Mouse (Mus musculus) forebrain, embryonic 12.5 days (tissue): Measurements from ENCODE around the gene Atxn7. TPM values are rescaled to one million over a fixed set of nuclear protein-coding genes. Genes with fewer than 3 reads are reported as not detected.

ENCODE experiments used
- ATAC-seq: fragments of 200-750 bp; cut with Nextera tagmentation; 2 replicates; pipeline ENCODE4 v1.8.0; 2017; ENCODE audit warnings: moderate TSS enrichment; ENCODE audit not compliant: low FRiP score
- H3K27ac ChIP-seq: fragments of 300-500 bp; sonication (generic); 2 replicates; pipeline ENCODE4 v1.5.1; 2016; ENCODE audit warnings: mild to moderate bottlenecking
- H3K27me3 ChIP-seq: fragments of 300-500 bp; sonication (generic); 2 replicates; pipeline ENCODE4 v1.6.1; 2016; ENCODE audit warnings: mild to moderate bottlenecking
- H3K36me3 ChIP-seq: fragments of 300-500 bp; sonication (generic); replicated peaks from 2 replicates; pipeline ENCODE4 v1.6.1; 2016; ENCODE audit warnings: mild to moderate bottlenecking
- H3K4me1 ChIP-seq: fragments of 300-500 bp; sonication (generic); 2 replicates; pipeline ENCODE4 v1.6.1; 2016
- H3K4me2 ChIP-seq: fragments of 300-500 bp; sonication (generic); 2 replicates; pipeline ENCODE4 v1.6.1; 2016; ENCODE audit warnings: mild to moderate bottlenecking, moderate library complexity
- H3K4me3 ChIP-seq: fragments of 300-500 bp; sonication (generic); replicated peaks from 2 replicates; pipeline ENCODE4 v1.5.1; 2016; ENCODE audit warnings: mild to moderate bottlenecking
- H3K9ac ChIP-seq: fragments of 300-500 bp; sonication (generic); 2 replicates; pipeline ENCODE4 v1.6.1; 2016; ENCODE audit warnings: mild to moderate bottlenecking
- H3K9me3 ChIP-seq: fragments of 300-500 bp; sonication (generic); 2 replicates; pipeline ENCODE4 v1.6.1; 2016
- whole genome bisulfite sequencing: fragments of 180-500 bp; shearing (Covaris S2); methylation state at CpG from one replicate; pipeline ENCODE4 v1.1.7; 2016; 5-methylcytosine and 5-hydroxymethylcytosine counted together
- polyA plus RNA-seq: library from polyadenylated mRNA; unstranded; fragments of >200 nt; fragmentation: Nextera tagmentation; extraction: Ambion mirVana; gene quantifications from 2 replicates; pipeline ENCODE4 v1.2.1, GENCODE M21; 2016

The Atxn7 gene
- polyA plus RNA-seq, 1 experiment from 2014 or later, result 11.1 TPM

DNA sequence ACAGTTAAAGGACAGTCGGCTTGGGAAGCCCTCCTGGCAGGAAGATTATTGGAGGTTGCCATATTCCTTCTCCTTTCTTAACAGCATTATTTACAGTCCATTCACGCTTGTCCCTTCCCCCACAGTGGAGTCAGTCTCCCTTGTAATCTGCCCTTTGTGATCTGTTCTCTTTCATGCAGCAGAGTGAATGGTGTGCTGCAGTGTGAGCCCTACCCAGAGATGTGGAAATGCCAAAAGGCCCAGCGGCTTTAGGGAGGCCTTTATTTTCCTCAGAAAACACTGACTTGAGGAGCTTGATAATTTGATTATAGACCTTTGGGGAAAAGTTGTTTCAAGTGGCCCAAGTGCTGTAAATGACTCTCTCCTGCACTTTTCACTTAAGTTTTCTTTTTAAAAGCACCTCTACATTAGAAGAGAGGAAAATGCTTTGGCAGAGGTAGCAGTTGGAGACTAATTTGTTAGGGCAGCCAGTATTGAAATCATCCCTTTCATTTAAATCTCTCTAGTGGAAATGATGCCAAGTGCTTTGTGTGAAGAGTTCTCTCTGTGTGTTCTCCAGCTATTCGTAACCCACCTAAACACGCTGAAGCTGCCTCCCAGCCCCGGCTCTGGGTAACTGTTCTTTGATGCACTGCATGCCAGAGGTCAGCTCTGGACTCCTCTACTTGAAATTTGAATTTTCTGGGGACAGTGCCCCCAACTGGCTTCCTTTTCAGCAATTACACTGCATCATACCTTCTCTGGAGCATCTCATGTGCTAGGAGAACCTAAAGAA, 109.5 kb downstream of the Atxn7 start:
- no peak overlapping the region for H3K4me3 ChIP-seq
- H3K4me1 ChIP-seq, result peaks cover 61% of the 10 kb centered on the region
- H3K27me3 ChIP-seq, result no peaks in the 10 kb centered on the region
- H3K36me3 ChIP-seq, result no peaks in the 10 kb centered on the region
- H3K9ac ChIP-seq, result no peak overlapping the region
- ATAC-seq, result peak; percentile 89
- H3K9me3 ChIP-seq, result no peaks in the 10 kb centered on the region
- 2% methylated on average over 6 of the region's 6 CpGs for WGBS
- H3K27ac ChIP-seq, result peak overlapping the region; percentile 90
- H3K4me2 ChIP-seq, result peak overlapping the region; percentile 31

DNA sequence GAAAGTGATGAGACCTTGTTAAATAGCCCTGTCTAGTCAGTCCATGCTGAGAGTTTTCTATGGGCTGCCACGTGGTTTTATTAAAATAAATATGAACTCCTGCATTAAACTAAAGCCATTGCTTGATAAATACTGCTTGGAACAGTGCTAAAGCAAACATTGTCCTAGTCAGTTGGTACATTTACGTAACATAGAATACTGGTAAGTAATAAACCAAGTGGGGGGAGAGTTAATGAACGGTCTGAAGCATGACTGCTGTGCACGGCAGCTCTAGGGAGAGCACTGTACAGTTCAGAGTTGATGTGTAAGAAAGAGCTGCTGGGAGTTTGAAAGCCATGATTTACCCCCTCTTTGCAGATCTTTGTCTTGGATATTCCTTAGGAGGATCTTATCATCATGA, 110.2 kb downstream of the Atxn7 start:
- no peak overlapping the region for H3K9ac ChIP-seq
- H3K36me3 ChIP-seq, result no peaks in the 10 kb centered on the region
- H3K4me2 ChIP-seq, result no peak overlapping the region; the same call in 1 of the 2 replicates
- ATAC-seq, result no peak
- peak overlapping the region; percentile 90 for H3K27ac ChIP-seq
- H3K4me1 ChIP-seq, result peaks cover 54% of the 10 kb centered on the region
- H3K27me3 ChIP-seq, result no peaks in the 10 kb centered on the region
- 44% methylated on average over 4 of the region's 4 CpGs for WGBS
- H3K4me3 ChIP-seq, result no peak overlapping the region
- no peaks in the 10 kb centered on the region for H3K9me3 ChIP-seq

DNA sequence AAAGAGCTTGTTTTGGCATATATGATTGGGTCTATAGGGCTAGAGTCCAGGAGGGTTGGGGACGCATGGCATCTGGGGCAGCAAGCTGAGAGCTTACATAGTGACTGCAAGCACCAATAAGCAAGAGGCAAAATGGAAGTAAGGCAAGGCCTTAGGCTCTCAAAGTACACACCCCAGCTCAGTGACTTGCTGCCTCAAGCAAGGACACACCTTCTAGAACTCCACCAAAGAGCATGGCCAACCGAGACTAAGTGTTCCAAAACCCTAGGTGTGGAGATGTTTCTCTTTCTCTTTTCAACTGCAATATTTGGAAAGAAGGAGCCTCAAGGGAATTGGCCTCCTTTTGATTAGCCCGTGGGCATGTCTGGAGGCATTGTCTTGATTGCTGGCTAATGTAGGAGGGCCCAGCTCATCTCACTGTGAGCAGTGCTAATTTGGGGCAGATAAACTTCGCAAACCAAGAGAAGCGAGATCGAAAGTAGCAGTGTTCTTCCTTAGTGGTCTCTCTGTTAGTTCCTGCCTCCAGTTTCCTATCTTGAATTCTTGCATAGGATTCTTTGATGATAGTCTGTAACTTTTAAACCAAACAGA, 119.5 kb downstream of the Atxn7 start:
- H3K27ac ChIP-seq, result no peak overlapping the region
- no peak for ATAC-seq
- no peaks in the 10 kb centered on the region for H3K9me3 ChIP-seq
- H3K4me1 ChIP-seq, result no peaks in the 10 kb centered on the region
- no peaks in the 10 kb centered on the region for H3K27me3 ChIP-seq
- no peak overlapping the region for H3K9ac ChIP-seq
- no peak overlapping the region for H3K4me3 ChIP-seq
- H3K4me2 ChIP-seq, result no peak overlapping the region
- 89% methylated on average over 6 of the region's 6 CpGs for WGBS
- 0 out of 2 replicates have a peak, but pooled peaks cover 4% of the 10 kb centered on the region for H3K36me3 ChIP-seq

DNA sequence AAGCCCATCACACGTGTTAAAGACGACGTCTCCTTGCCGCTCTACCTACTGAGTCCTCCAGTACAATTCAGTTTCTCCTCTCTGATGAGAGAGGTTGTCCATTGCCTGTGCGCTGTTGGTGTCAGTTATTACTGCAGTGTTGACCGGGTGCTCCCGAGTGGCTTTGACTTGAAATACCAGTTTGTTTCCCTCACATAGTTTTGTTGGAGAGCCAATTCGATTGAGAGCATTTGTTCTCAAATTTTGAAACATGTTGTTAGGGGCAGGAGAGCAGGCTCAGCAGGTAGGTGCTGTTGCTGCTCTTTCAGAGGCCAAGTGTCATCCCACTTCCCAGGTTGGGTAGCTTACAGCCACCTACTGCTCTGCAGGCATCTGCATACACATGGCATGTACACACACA, 122.6 kb downstream of the Atxn7 start:
- Histone ChIP-seq H3K4me3 (no peak overlapping the region), H3K4me1 (no peaks in the 10 kb centered on the region), H3K4me2 (no peak overlapping the region), H3K9me3 (no peaks in the 10 kb centered on the region), H3K27me3 (no peaks in the 10 kb centered on the region), H3K36me3 (peaks cover 4% of the 10 kb centered on the region; the same call in 1 of the 2 replicates), H3K27ac (no peak overlapping the region), H3K9ac (no peak overlapping the region)
- WGBS, result 93% methylated on average over 8 of the region's 8 CpGs
- ATAC-seq, result no peak

DNA sequence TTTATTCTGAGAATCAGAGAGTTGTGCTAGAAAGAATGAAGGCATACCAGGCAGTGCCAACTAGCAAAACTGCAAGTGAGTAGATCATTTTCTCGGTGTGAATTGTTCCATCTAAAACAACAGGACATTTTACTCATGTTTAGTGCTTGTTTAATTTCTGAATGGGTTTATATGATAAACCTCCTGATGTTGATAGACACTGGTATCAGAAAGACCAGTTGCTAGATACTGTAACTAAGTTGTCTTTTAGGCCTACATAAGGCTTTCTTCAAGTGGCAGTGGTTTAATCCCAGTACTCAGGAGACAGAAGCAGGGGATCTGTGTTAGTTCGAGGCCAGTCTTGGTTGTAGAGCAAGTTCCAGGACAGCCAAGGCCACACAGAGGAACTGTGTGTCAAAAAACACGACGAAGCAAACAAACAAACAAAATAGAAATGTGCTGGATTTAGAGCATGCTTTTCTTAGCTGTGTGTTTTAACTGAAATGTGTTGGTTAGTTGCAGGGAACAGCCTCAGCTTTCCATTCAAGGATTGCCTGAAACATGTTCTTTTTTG, 125.5 kb downstream of the Atxn7 start:
- peaks cover 19% of the 10 kb centered on the region for H3K36me3 ChIP-seq
- no peak overlapping the region for H3K4me3 ChIP-seq
- no peaks in the 10 kb centered on the region for H3K27me3 ChIP-seq
- no peak overlapping the region for H3K27ac ChIP-seq
- 88% methylated on average over 4 of the region's 4 CpGs for WGBS
- no peaks in the 10 kb centered on the region for H3K4me1 ChIP-seq
- H3K9me3 ChIP-seq, result no peaks in the 10 kb centered on the region
- no peak overlapping the region for H3K4me2 ChIP-seq
- H3K9ac ChIP-seq, result no peak overlapping the region
- ATAC-seq, result no peak

DNA sequence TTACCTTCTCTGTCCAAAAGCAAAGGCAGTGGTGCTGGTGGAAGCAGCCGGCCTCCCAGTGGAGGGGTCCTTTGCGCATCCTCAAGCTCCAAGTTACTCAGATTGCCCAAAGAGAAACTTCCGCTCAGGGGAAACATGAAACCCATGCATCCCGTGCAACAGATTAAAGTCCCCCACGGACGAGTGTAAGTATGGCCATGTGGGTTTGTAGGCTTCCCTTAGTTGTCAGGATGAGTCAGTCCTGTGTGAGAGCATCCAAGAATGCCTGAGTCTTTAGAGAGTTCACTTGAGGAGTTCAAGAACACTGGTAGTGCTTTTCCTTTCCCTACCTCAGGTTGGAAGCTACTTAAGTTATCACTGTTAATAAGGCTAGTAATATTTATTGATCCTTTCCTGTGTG, 126.1 kb downstream of the Atxn7 start:
- no peak overlapping the region for H3K9ac ChIP-seq

DNA sequence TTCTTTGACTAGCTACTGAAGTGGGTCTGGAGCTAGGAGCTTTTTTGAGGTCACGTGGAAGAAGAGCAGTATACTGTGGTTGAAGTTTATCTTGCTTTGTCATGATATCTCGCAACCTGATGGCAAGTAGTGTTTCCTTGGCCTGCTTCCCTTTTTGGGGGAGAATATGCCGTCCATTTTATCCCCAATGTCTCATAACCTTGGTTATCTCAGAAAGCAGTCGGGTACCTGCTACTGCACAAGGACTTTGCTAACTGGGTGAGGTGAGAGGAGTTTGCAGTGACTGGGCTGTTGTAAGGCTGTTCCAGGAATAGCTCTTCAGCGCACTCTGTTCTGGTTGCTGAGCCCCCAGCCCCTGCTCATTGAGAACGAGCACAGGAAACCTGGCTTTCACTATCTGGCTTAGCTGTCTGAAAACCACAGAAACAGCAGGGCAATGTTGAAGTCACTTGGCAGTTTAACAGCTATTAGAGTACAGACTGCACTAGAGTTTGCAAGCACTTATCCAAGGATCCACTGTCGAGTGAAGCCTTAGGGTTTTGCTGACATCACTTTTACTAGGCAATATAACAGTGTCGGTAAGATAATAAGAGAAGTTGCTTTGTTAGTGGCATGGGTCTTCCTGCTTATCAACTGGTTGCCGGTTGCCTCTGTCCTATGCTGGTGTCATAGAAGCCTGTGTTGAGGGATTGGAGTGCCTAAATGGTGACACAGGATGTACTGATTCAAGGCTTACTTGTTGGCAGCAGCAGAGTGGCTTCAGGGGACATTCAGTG, 127.0 kb downstream of the Atxn7 start:
- H3K27ac ChIP-seq, result no peak overlapping the region
- no peak overlapping the region for H3K9ac ChIP-seq
- H3K4me1 ChIP-seq, result no peaks in the 10 kb centered on the region
- no peak for ATAC-seq
- no peak overlapping the region for H3K4me3 ChIP-seq
- 93% methylated on average over 9 of the region's 9 CpGs for WGBS
- no peaks in the 10 kb centered on the region for H3K27me3 ChIP-seq
- no peak overlapping the region for H3K4me2 ChIP-seq
- H3K9me3 ChIP-seq, result no peaks in the 10 kb centered on the region
- H3K36me3 ChIP-seq, result peaks cover 32% of the 10 kb centered on the region

More for the DNA sequence above, 126.1 kb downstream of the Atxn7 start:
- Histone ChIP-seq H3K27ac (no peak overlapping the region), H3K9me3 (no peaks in the 10 kb centered on the region), H3K36me3 (peaks cover 23% of the 10 kb centered on the region), H3K4me2 (no peak overlapping the region), H3K4me1 (no peaks in the 10 kb centered on the region), H3K27me3 (no peaks in the 10 kb centered on the region), H3K4me3 (no peak overlapping the region)
- 84% methylated on average over 6 of the region's 6 CpGs for WGBS
- no peak for ATAC-seq

DNA sequence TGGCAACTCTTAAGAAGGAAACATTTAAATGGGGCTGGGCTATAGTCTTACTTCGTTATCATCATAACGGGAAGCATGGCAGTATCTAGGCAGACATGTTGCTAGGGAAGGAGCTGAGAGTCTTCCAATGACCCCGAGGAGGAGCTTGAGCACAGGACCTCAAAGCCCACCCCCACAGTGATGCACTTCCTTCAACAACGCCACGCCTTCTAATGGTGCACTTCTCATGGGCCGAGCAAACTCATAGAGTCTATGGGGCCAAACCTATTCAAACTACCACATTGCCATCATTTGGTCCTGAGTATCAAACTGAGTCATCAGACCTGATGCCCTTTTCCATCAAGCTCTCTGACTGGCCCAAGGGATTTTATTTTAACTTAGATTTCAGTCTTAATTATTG, 129.3 kb downstream of the Atxn7 start:
- no peak overlapping the region for H3K9ac ChIP-seq
- H3K9me3 ChIP-seq, result no peaks in the 10 kb centered on the region
- ATAC-seq, result no peak
- H3K36me3 ChIP-seq, result peaks cover 33% of the 10 kb centered on the region
- no peaks in the 10 kb centered on the region for H3K27me3 ChIP-seq
- peaks cover 6% of the 10 kb centered on the region for H3K4me1 ChIP-seq
- no peak overlapping the region for H3K4me2 ChIP-seq
- 95% methylated on average over 6 of the region's 6 CpGs for WGBS
- H3K4me3 ChIP-seq, result no peak overlapping the region
- no peak overlapping the region for H3K27ac ChIP-seq

DNA sequence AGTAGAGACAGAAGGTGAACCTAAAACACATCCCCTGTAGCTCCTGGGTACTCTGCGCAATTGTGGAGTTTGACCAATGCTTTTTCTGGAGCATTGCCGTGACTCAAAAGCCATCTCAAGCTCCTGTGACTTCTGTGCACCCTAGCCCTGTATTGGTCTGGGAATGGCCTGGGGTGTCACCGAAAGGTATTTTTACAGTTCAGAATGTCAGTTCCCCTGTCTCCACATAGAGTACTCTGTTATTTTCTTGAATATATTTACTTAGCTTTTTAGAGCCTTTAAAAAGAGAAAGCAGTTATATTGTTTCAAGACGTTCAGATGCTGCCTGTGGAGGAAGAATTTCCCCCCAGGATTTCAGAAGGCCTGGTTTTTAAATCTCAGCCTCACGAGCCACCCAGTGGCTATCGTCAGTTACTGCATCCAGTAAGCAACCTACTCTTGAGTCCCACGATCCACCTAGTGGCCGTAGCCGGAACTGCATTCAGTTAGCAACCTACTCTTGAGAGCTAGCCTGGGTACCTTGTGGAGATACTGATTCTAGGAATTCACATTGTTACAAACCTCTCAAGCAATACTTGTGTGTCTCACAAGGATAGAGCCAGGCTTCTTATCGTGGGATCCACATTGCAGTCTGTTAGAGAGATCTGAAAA, 137.2 kb downstream of the Atxn7 start:
- Histone ChIP-seq H3K9ac (no peak overlapping the region), H3K4me2 (no peak overlapping the region), H3K9me3 (no peaks in the 10 kb centered on the region), H3K4me3 (no peak overlapping the region), H3K36me3 (peaks cover 54% of the 10 kb centered on the region), H3K4me1 (peaks cover 6% of the 10 kb centered on the region), H3K27ac (no peak overlapping the region), H3K27me3 (no peaks in the 10 kb centered on the region)
- ATAC-seq, result peak; percentile 79
- 30% methylated on average over 10 of the region's 10 CpGs for WGBS

DNA sequence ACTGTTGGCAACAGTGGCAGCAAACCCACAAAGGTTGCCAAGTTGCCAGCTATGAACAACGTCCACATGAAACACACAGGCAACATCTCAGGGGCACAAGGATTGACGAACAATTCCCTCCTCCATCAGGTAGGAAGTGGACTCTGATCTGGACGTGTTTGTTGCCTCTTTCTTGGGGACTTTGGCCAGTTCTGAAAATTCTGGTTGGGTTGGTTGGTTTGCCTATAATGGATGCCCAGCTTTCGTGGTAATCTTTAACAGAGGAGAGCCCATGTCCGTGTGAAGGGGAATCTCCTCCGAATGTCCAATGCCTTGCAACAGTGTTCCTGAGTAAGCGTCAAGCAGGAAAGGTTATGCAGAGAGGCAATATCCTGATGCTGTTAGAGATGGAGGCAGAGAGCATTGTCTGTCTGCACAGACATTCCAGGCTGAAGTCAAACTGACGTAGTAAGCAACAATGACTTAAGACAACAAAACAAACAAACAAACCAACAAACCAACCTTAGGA, 139.6 kb downstream of the Atxn7 start:
- Histone ChIP-seq H3K4me2 (no peak overlapping the region), H3K27ac (no peak overlapping the region), H3K36me3 (peaks cover 63% of the 10 kb centered on the region), H3K9me3 (no peaks in the 10 kb centered on the region), H3K9ac (no peak overlapping the region), H3K4me1 (no peaks in the 10 kb centered on the region), H3K27me3 (no peaks in the 10 kb centered on the region), H3K4me3 (no peak overlapping the region)
- ATAC-seq, result no peak
- WGBS, result 93% methylated on average over 8 of the region's 8 CpGs

DNA sequence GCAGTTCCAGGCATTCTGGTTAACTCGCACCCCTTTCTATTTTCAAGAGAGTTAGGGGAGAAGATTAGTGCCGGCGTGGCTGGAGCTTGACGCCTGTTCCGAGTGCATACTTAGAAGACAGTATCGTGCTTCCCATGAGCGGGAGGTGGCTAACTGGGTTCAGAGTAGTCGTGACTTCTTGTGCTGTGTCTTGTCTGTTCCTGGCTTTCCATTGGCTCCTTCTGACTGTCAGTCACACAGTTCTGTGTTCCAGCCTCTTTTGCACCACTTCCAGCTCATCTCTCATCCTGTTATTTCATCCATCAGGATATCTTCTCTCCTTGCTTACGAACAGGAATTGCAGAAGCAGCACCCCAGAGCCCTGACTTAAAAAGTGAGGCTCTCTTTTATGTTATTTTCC, 140.1 kb downstream of the Atxn7 start:
- H3K27me3 ChIP-seq, result no peaks in the 10 kb centered on the region
- no peak overlapping the region for H3K9ac ChIP-seq
- no peak overlapping the region for H3K4me2 ChIP-seq
- no peaks in the 10 kb centered on the region for H3K9me3 ChIP-seq
- H3K27ac ChIP-seq, result no peak overlapping the region
- no peak overlapping the region for H3K4me3 ChIP-seq
- H3K4me1 ChIP-seq, result no peaks in the 10 kb centered on the region
- H3K36me3 ChIP-seq, result peaks cover 58% of the 10 kb centered on the region
- WGBS, result 89% methylated on average over 9 of the region's 9 CpGs
- ATAC-seq, result no peak
